Mouse (Mus musculus) MEL (cell line): ENCODE measurements around the gene Chd6. TPM values are rescaled to one million over a fixed set of nuclear protein-coding genes. Genes with fewer than 3 reads are reported as not detected.

Experiments
- DNase-seq: peaks from one replicate; pipeline ENCODE4 v3.0.0; 2011; ENCODE audit warnings: low read depth, low spot score
- H3K27ac ChIP-seq: 2 replicates; pipeline ENCODE4 v1.5.1; 2012; ENCODE audit warnings: low read depth, mild to moderate bottlenecking, control low read depth, low read length, moderate library complexity; ENCODE audit not compliant: control insufficient read depth
- H3K27me3 ChIP-seq, 2 experiments: fragments of 150-350 bp in 1 of 2; sonication (generic) in 1 of 2; 2 replicates each; pipeline ENCODE4 v1.6.1; 2012; ENCODE audit warnings: low read length in 2 of 2, mild to moderate bottlenecking in 2 of 2, improper control_type of control experiment in 1 of 2, moderate library complexity in 1 of 2; ENCODE audit not compliant: insufficient read depth in 2 of 2, control insufficient read depth in 1 of 2
- H3K36me3 ChIP-seq, 2 experiments: 2 replicates each; pipeline ENCODE4 v1.6.1; 2012 to 2014; ENCODE audit warnings: low read length in 2 of 2, improper control_type of control experiment in 1 of 2, inconsistent platforms in 1 of 2, mild to moderate bottlenecking in 1 of 2; ENCODE audit not compliant: insufficient read depth in 2 of 2, control insufficient read depth in 1 of 2
- H3K4me1 ChIP-seq, 2 experiments: fragments of 150-350 bp in 1 of 2; sonication (generic) in 1 of 2; 2 replicates each; pipeline ENCODE4 v1.6.1; 2012; ENCODE audit warnings: low read length in 2 of 2, improper control_type of control experiment in 1 of 2, mild to moderate bottlenecking in 1 of 2; ENCODE audit not compliant: insufficient read depth in 2 of 2, control insufficient read depth in 1 of 2
- H3K4me3 ChIP-seq, 2 experiments: fragments of 150-350 bp in 1 of 2; sonication (generic) in 1 of 2; 2 replicates each; pipeline ENCODE4 v1.5.1; 2012; ENCODE audit warnings: low read depth in 2 of 2, low read length in 2 of 2, mild to moderate bottlenecking in 2 of 2, moderate library complexity in 2 of 2, control low read depth in 1 of 2, improper control_type of control experiment in 1 of 2; ENCODE audit not compliant: control insufficient read depth in 1 of 2, insufficient read depth in 1 of 2
- H3K79me2 ChIP-seq: 2 replicates; pipeline ENCODE4 v1.6.1; 2012; ENCODE audit warnings: mild to moderate bottlenecking, low read length, moderate library complexity; ENCODE audit not compliant: control insufficient read depth, poor library complexity, insufficient read depth
- H3K9ac ChIP-seq: 2 replicates; pipeline ENCODE4 v1.6.1; 2012; ENCODE audit warnings: low read depth, mild to moderate bottlenecking, control low read depth, low read length, moderate library complexity; ENCODE audit not compliant: control insufficient read depth, poor library complexity, severe bottlenecking
- H3K9me3 ChIP-seq: fragments of 150-350 bp; sonication (generic); replicated peaks from 2 replicates; pipeline ENCODE4 v1.6.1; 2012; ENCODE audit warnings: mild to moderate bottlenecking, low read length, improper control_type of control experiment, moderate library complexity; ENCODE audit not compliant: insufficient read depth
- BHLHE40 ChIP-seq: IDR thresholded peaks from 2 replicates; pipeline ENCODE4 v1.6.1; 2012; ENCODE audit warnings: low read depth, mild to moderate bottlenecking, inconsistent platforms, low read length, improper control_type of control experiment, borderline replicate concordance
- CHD1 ChIP-seq: IDR thresholded peaks from 2 replicates; pipeline ENCODE4 v1.6.1; 2012; ENCODE audit warnings: low read depth, mild to moderate bottlenecking, inconsistent platforms, low read length, improper control_type of control experiment
- CHD2 ChIP-seq: IDR thresholded peaks from 2 replicates; pipeline ENCODE4 v1.6.1; 2011; ENCODE audit warnings: low read length, improper control_type of control experiment
- ELF1 ChIP-seq: IDR thresholded peaks from 2 replicates; pipeline ENCODE4 v1.6.1; 2014; ENCODE audit warnings: low read depth, mild to moderate bottlenecking, inconsistent platforms, low read length, improper control_type of control experiment, moderate library complexity
- EP300 ChIP-seq, 2 experiments: IDR thresholded peaks; 2 replicates each; pipeline ENCODE4 v1.6.1; 2011; ENCODE audit warnings: improper control_type of control experiment in 2 of 2, low read length in 2 of 2, low read depth in 1 of 2, mild to moderate bottlenecking in 1 of 2
- GABPA ChIP-seq: IDR thresholded peaks from 2 replicates; pipeline ENCODE4 v1.6.1; 2012; ENCODE audit warnings: low read depth, mild to moderate bottlenecking, inconsistent platforms, low read length, improper control_type of control experiment, moderate library complexity
- KAT2A ChIP-seq: conservative IDR thresholded peaks from 2 replicates; pipeline ENCODE4 v1.6.1; 2012; ENCODE audit warnings: low read depth, low read length, improper control_type of control experiment, inconsistent platforms
- MAFK ChIP-seq: IDR thresholded peaks from 2 replicates; pipeline ENCODE4 v1.6.1; 2011; ENCODE audit warnings: low read depth, mild to moderate bottlenecking, low read length, improper control_type of control experiment, borderline replicate concordance
- MXI1 ChIP-seq: IDR thresholded peaks from 2 replicates; pipeline ENCODE4 v1.6.1; 2011; ENCODE audit warnings: mild to moderate bottlenecking, low read depth, low read length, improper control_type of control experiment
- MYB ChIP-seq: IDR thresholded peaks from 2 replicates; pipeline ENCODE4 v1.6.1; 2011; ENCODE audit warnings: mild to moderate bottlenecking, low read depth, low read length, improper control_type of control experiment
- POLR2AphosphoS2 ChIP-seq: IDR thresholded peaks from 2 replicates; pipeline ENCODE4 v1.6.1; 2011; ENCODE audit warnings: low read length, improper control_type of control experiment
- POLR2AphosphoS5 ChIP-seq: IDR thresholded peaks from 2 replicates; pipeline ENCODE4 v1.6.1; 2012; ENCODE audit warnings: low read depth, borderline replicate concordance, mild to moderate bottlenecking, inconsistent platforms, low read length, moderate library complexity, mixed read lengths
- SMC3 ChIP-seq: IDR thresholded peaks from 2 replicates; pipeline ENCODE4 v1.6.1; 2011; ENCODE audit warnings: low read depth, low read length, improper control_type of control experiment
- TBP ChIP-seq: IDR thresholded peaks from 2 replicates; pipeline ENCODE4 v1.8.0; 2011; ENCODE audit warnings: low read depth, low read length, improper control_type of control experiment
- TCF12 ChIP-seq: IDR thresholded peaks from 2 replicates; pipeline ENCODE4 v1.6.1; 2014; ENCODE audit warnings: low read depth, mild to moderate bottlenecking, inconsistent platforms, low read length, improper control_type of control experiment, moderate library complexity
- USF1 ChIP-seq: IDR thresholded peaks from 2 replicates; pipeline ENCODE4 v1.6.1; 2014; ENCODE audit warnings: low read depth, mild to moderate bottlenecking, inconsistent platforms, low read length, improper control_type of control experiment, moderate library complexity
- USF2 ChIP-seq, 2 experiments: IDR thresholded peaks; 2 replicates each; pipeline ENCODE4 v1.6.1; 2011 to 2012; ENCODE audit warnings: improper control_type of control experiment in 2 of 2, low read length in 2 of 2, borderline replicate concordance in 1 of 2, inconsistent platforms in 1 of 2, low read depth in 1 of 2, mild to moderate bottlenecking in 1 of 2; ENCODE audit not compliant: insufficient read depth in 1 of 2
- ZC3H11A ChIP-seq: IDR thresholded peaks from 2 replicates; pipeline ENCODE4 v1.6.1; 2012; ENCODE audit warnings: low read depth, mild to moderate bottlenecking, inconsistent platforms, low read length, improper control_type of control experiment
- ZNF384 ChIP-seq: IDR thresholded peaks from 2 replicates; pipeline ENCODE4 v1.6.1; 2012; ENCODE audit warnings: low read depth, mild to moderate bottlenecking, inconsistent platforms, low read length, improper control_type of control experiment
- polyA plus RNA-seq, 2 experiments: library from polyadenylated mRNA; stranded (reverse) in 1 of 2; unstranded in 1 of 2; fragments of >175 nt in 1 of 2; fragments of >200 nt in 1 of 2; gene quantifications; 2 replicates each; pipeline versions ENCODE4 v1.2.1 to v1.2.4; 2012; ENCODE audit warnings: low replicate concordance in 2 of 2, low read depth in 1 of 2; ENCODE audit not compliant: insufficient read length in 2 of 2, insufficient read depth in 1 of 2, missing spikeins in 1 of 2
- total RNA-seq: library from RNA; depleted of rRNA; stranded (reverse); fragments of 300-350 nt; gene quantifications from 2 replicates; pipeline ENCODE4 v1.2.3, GENCODE M21; 2012; rRNA removed

The Chd6 gene
- total and polyA plus RNA-seq, 3 experiments: 9.7 to 200 (median 15.4) TPM

GRCm38 (mm10) chr2:160905301-160905700, 203.6 kb downstream of the Chd6 start:
- no peak overlapping the region for H3K4me3 ChIP-seq
- H3K9me3 ChIP-seq: no peaks in the 10 kb centered on the region
- no peak overlapping the region for H3K9ac ChIP-seq
- H3K4me1 ChIP-seq: no peaks in the 10 kb centered on the region
- no peak overlapping the region for H3K27ac ChIP-seq
- no peaks in the 10 kb centered on the region for H3K27me3 ChIP-seq
- TF ChIP-seq KAT2A (no peak), GABPA (no peak), MXI1 (no peak), SMC3 (no peak), CHD1 (no peak), ZNF384 (no peak), ELF1 (no peak), MYB (no peak), MAFK (no peak), CHD2 (no peak), POLR2AphosphoS2 (no peak), TCF12 (no peak)
- no peaks in the 10 kb centered on the region for H3K79me2 ChIP-seq
- no peaks in the 10 kb centered on the region for H3K36me3 ChIP-seq
- DNase-seq: no peak

GRCm38 (mm10) chr2:160901656-160902412, 207.0 kb downstream of the Chd6 start:
- Histone ChIP-seq H3K9ac (no peak overlapping the region), H3K27me3 (no peaks in the 10 kb centered on the region), H3K36me3 (no peaks in the 10 kb centered on the region), H3K27ac (no peak overlapping the region), H3K79me2 (no peaks in the 10 kb centered on the region), H3K4me3 (no peak overlapping the region), H3K4me1 (no peaks in the 10 kb centered on the region), H3K9me3 (no peaks in the 10 kb centered on the region)
- TF ChIP-seq EP300 (IDR thresholded peaks at IDR 0.05; ENCODE audit: low read depth in 1 of 2, low read length in 2 of 2) (no peak), KAT2A (no peak), USF2 (IDR thresholded peaks at IDR 0.05; ENCODE audit: borderline replicate concordance in 1 of 2, insufficient read depth in 1 of 2, low read depth in 1 of 2, low read length in 2 of 2) (no peak), CHD1 (no peak), POLR2AphosphoS5 (no peak), USF1 (no peak), BHLHE40 (no peak), MYB (no peak), ZC3H11A (no peak), ELF1 (no peak), ZNF384 (no peak), TBP (no peak)
- DNase-seq: no peak

Other genes with a start within 250 kb of the Chd6 start
- 4.4 and 5.3 TPM in 2 replicates for gene Zhx3, start 236.1 kb downstream of the Chd6 start, total RNA-seq
- gene Zhx3, start 236.1 kb downstream of the Chd6 start, polyA plus RNA-seq: 1 to 10 TPM in 1 of 2 experiments, not detected in 1; 4.8 TPM
- 0.07 and 0.08 TPM in 2 replicates for gene Lpin3, start 228.4 kb downstream of the Chd6 start, total RNA-seq
- gene Lpin3, start 228.4 kb downstream of the Chd6 start, polyA plus RNA-seq: under 1 TPM in 1 of 2 experiments, not detected in 1; 0.17 TPM
- gene Emilin3, start 196.7 kb downstream of the Chd6 start, total RNA-seq: not detected in 2 replicates
- gene Emilin3, start 196.7 kb downstream of the Chd6 start, polyA plus RNA-seq: not detected